Mouse (Mus musculus) inflammation-experienced regulatory T-cells, adult 6 months (primary cell): ENCODE measurements around the gene Tectb. TPM values are rescaled to one million over a fixed set of nuclear protein-coding genes. Genes with fewer than 3 reads are reported as not detected.
"Not testable (repeated sequence)": the region's sequence is repeated elsewhere in the genome, so short reads cannot be mapped to it uniquely, and the experiment has no call there.

ENCODE experiments used
- ATAC-seq: one replicate; pipeline ENCODE4 v1.8.0; 2017
- polyA plus RNA-seq, 3 experiments: library from polyadenylated mRNA; unstranded; fragments of 100-300 nt; shearing (Covaris generic); gene quantifications; one replicate each; pipeline ENCODE4 v1.2.1; 2017

Tectb gene
- not detected for polyA plus RNA-seq

GRCm38 (mm10) chr19:55180433-55180832, at the start of gene Tectb:
Gene Tectb, plus strand, starts transcription at chr19:55180733.
- no peak for ATAC-seq

GRCm38 (mm10) chr19:55131747-55132146, 48.8 kb upstream of the Tectb start:
- ATAC-seq, result no peak

- ATAC-seq, result no peak
These were observed 48.1 kb upstream of the Tectb start for GRCm38 (mm10) chr19:55132476-55132875.

GRCm38 (mm10) chr19:55134521-55134920, 46.0 kb upstream of the Tectb start:
- no peak for ATAC-seq

- no peak for ATAC-seq
These were observed 44.6 kb upstream of the Tectb start for GRCm38 (mm10) chr19:55135918-55136317.

- ATAC-seq, result no peak
These were observed 43.7 kb upstream of the Tectb start for GRCm38 (mm10) chr19:55136693-55137427.

GRCm38 (mm10) chr19:55137884-55138283, 42.6 kb upstream of the Tectb start:
- ATAC-seq, result no peak

- no peak for ATAC-seq
These were observed 42.0 kb upstream of the Tectb start for GRCm38 (mm10) chr19:55138506-55138905.

GRCm38 (mm10) chr19:55139301-55139700, 41.2 kb upstream of the Tectb start:
- ATAC-seq, result no peak

GRCm38 (mm10) chr19:55143391-55144300, 36.9 kb upstream of the Tectb start:
- ATAC-seq, result no peak

- ATAC-seq, result no peak
These were observed 35.8 kb upstream of the Tectb start for GRCm38 (mm10) chr19:55144691-55145090.

GRCm38 (mm10) chr19:55145136-55145535, 35.4 kb upstream of the Tectb start:
- ATAC-seq, result no peak

- no peak for ATAC-seq
These were observed 33.0 kb upstream of the Tectb start for GRCm38 (mm10) chr19:55147568-55147967.

- ATAC-seq, result no peak
These were observed 32.4 kb upstream of the Tectb start for GRCm38 (mm10) chr19:55148109-55148508.

- ATAC-seq, result no peak
These were observed 30.9 kb upstream of the Tectb start for GRCm38 (mm10) chr19:55149646-55150045.

- not testable (repeated sequence) for ATAC-seq
These were observed 28.3 kb upstream of the Tectb start for GRCm38 (mm10) chr19:55152274-55152673.

- ATAC-seq, result no peak
These were observed 27.6 kb upstream of the Tectb start for GRCm38 (mm10) chr19:55152983-55153382.

- no peak for ATAC-seq
These were observed 23.5 kb upstream of the Tectb start for GRCm38 (mm10) chr19:55157029-55157428.

GRCm38 (mm10) chr19:55158606-55159005, 21.9 kb upstream of the Tectb start:
- ATAC-seq, result no peak

GRCm38 (mm10) chr19:55159826-55160225, 20.7 kb upstream of the Tectb start:
- no peak for ATAC-seq

- ATAC-seq, result no peak
These were observed 18.3 kb upstream of the Tectb start for GRCm38 (mm10) chr19:55162271-55162670.

- ATAC-seq, result no peak
These were observed 16.4 kb upstream of the Tectb start for GRCm38 (mm10) chr19:55164162-55164561.

- no peak for ATAC-seq
These were observed 15.2 kb upstream of the Tectb start for GRCm38 (mm10) chr19:55165183-55165865.
